Mouse (Mus musculus) spleen, adult 2 months (tissue): ENCODE results near the gene Nenf.

Experiments used
- CTCF ChIP-seq: fragments of 200-500 bp; IDR thresholded peaks from 2 replicates; pipeline ENCODE4 v1.5.1; 2011; ENCODE audit warnings: mild to moderate bottlenecking, inconsistent platforms; ENCODE audit not compliant: insufficient read depth, insufficient read length, insufficient replicate concordance; ENCODE audit errors: extremely low read depth
- POLR2A ChIP-seq: fragments of 200-500 bp; IDR thresholded peaks from 2 replicates; pipeline ENCODE4 v1.6.1; 2011; ENCODE audit warnings: low read depth, low read length, inconsistent platforms

DNA sequence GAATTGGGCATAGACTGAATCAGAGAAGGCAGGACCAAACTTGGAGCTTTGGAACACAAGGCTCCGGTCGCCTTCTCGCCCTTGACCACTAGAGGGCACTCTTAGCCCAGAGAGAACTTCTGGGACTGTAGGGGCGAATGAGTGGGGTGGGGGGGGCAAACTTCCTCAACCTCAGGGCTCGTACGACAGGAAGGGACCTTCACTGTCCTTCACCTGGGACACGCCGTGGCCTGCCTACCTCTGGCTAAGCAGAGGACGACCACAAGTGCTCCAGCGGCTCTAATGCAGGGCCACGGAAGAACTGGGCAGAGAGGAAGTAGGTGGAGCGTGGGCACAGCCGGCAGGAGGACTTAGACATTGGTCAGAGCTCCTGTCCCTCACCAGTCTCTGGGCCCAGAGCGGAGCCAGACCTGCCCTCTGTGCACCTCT, 5.5 kb downstream of the Nenf start:
- peak; percentile 46 for TF ChIP-seq POLR2A
- TF ChIP-seq CTCF, result peak; percentile 92
